Mouse (Mus musculus): ENCODE measurements around the gene Wdfy3. TPM values are rescaled to one million over a fixed set of nuclear protein-coding genes. Genes with fewer than 3 reads are reported as not detected.

Gene Wdfy3
- polyA plus RNA-seq, 1 experiment from 2014 or later, result 15.1 TPM

GRCm38 (mm10) chr5:101967832-101968152 is 101.9 kb downstream of the Wdfy3 start:
- Histone ChIP-seq H3K4me2 (ENCODE audit: low read length) (peak overlapping the region; percentile 32; the same call in 1 of the 2 replicates), H3K27me3 (ENCODE audit: insufficient read depth, low read length) (no peaks in the 10 kb centered on the region), H3K4me1 (replicated peaks; ENCODE audit: insufficient read depth, low read length) (peaks cover 23% of the 10 kb centered on the region), H3K9ac (ENCODE audit: low read depth, low read length) (no peak overlapping the region), H3K36me3 (ENCODE audit: insufficient read depth, low read length) (peaks cover 4% of the 10 kb centered on the region), H3K4me3 (replicated peaks; ENCODE audit: low read depth, low read length) (no peak overlapping the region), H3K27ac (peak overlapping the region; percentile 87), H3K9me3 (replicated peaks; ENCODE audit: low read length) (no peaks in the 10 kb centered on the region)
- no peak for TF ChIP-seq CTCF (IDR thresholded peaks at IDR 0.05; ENCODE audit: low read depth)
- ATAC-seq (replicated peaks; ENCODE audit: low FRiP score, low read depth) (peak; percentile 16; the same call in 1 of the 2 replicates), DNase-seq (ENCODE audit: low spot score) (no peak)
- 45% methylated on average over 2 of the region's 2 CpGs for WGBS

GRCm38 (mm10) chr5:101962824-101963223 is 106.9 kb downstream of the Wdfy3 start:
- DNase-seq (ENCODE audit: low spot score), result no peak

GRCm38 (mm10) chr5:101959369-101959768 is 110.4 kb downstream of the Wdfy3 start:
- H3K9me3 ChIP-seq (replicated peaks; ENCODE audit: low read length), result no peaks in the 10 kb centered on the region
- H3K27ac ChIP-seq, result no peak overlapping the region
- peaks cover 35% of the 10 kb centered on the region for H3K36me3 ChIP-seq (ENCODE audit: insufficient read depth, low read length)
- H3K4me3 ChIP-seq (replicated peaks; ENCODE audit: low read depth, low read length), result no peak overlapping the region
- 0 out of 2 replicates have a peak, but pooled peaks cover 4% of the 10 kb centered on the region for H3K4me1 ChIP-seq (replicated peaks; ENCODE audit: insufficient read depth, low read length)
- DNase-seq (ENCODE audit: low spot score) (no peak), ATAC-seq (replicated peaks; ENCODE audit: low FRiP score, low read depth) (no peak)
- TF ChIP-seq CTCF (IDR thresholded peaks at IDR 0.05; ENCODE audit: low read depth), result no peak
- 95% methylated on average over 13 of the region's 13 CpGs for WGBS
- H3K27me3 ChIP-seq (ENCODE audit: insufficient read depth, low read length), result no peaks in the 10 kb centered on the region
- no peak overlapping the region for H3K4me2 ChIP-seq (ENCODE audit: low read length)
- H3K9ac ChIP-seq (ENCODE audit: low read depth, low read length), result no peak overlapping the region

More at GRCm38 (mm10) chr5:101962824-101963223, 106.9 kb downstream of the Wdfy3 start:
- Histone ChIP-seq H3K9me3 (replicated peaks; ENCODE audit: low read length) (no peaks in the 10 kb centered on the region), H3K4me2 (ENCODE audit: low read length) (no peak overlapping the region), H3K27ac (no peak overlapping the region), H3K27me3 (ENCODE audit: insufficient read depth, low read length) (no peaks in the 10 kb centered on the region), H3K36me3 (ENCODE audit: insufficient read depth, low read length) (peaks cover 23% of the 10 kb centered on the region), H3K4me3 (replicated peaks; ENCODE audit: low read depth, low read length) (no peak overlapping the region), H3K9ac (ENCODE audit: low read depth, low read length) (no peak overlapping the region), H3K4me1 (replicated peaks; ENCODE audit: insufficient read depth, low read length) (peaks cover 6% of the 10 kb centered on the region)
- TF ChIP-seq CTCF (IDR thresholded peaks at IDR 0.05; ENCODE audit: low read depth), result no peak
- WGBS, result 79% methylated on average over 4 of the region's 4 CpGs
- no peak for ATAC-seq (replicated peaks; ENCODE audit: low FRiP score, low read depth)

GRCm38 (mm10) chr5:101958941-101959340 is 110.8 kb downstream of the Wdfy3 start:
- no peak for TF ChIP-seq CTCF (IDR thresholded peaks at IDR 0.05; ENCODE audit: low read depth)
- H3K9ac ChIP-seq (ENCODE audit: low read depth, low read length), result no peak overlapping the region
- H3K27ac ChIP-seq, result no peak overlapping the region
- 90% methylated on average over 4 of the region's 4 CpGs for WGBS
- peaks cover 35% of the 10 kb centered on the region for H3K36me3 ChIP-seq (ENCODE audit: insufficient read depth, low read length)
- DNase-seq (ENCODE audit: low spot score) (no peak), ATAC-seq (replicated peaks; ENCODE audit: low FRiP score, low read depth) (no peak)
- H3K9me3 ChIP-seq (replicated peaks; ENCODE audit: low read length), result no peaks in the 10 kb centered on the region
- H3K4me1 ChIP-seq (replicated peaks; ENCODE audit: insufficient read depth, low read length), result 0 out of 2 replicates have a peak, but pooled peaks cover 4% of the 10 kb centered on the region
- no peak overlapping the region for H3K4me2 ChIP-seq (ENCODE audit: low read length)
- no peak overlapping the region for H3K4me3 ChIP-seq (replicated peaks; ENCODE audit: low read depth, low read length)
- no peaks in the 10 kb centered on the region for H3K27me3 ChIP-seq (ENCODE audit: insufficient read depth, low read length)

- 0 out of 2 replicates have a peak, but pooled peaks cover 4% of the 10 kb centered on the region for H3K4me1 ChIP-seq (replicated peaks; ENCODE audit: insufficient read depth, low read length)
- H3K4me2 ChIP-seq (ENCODE audit: low read length), result no peak overlapping the region
- H3K9ac ChIP-seq (ENCODE audit: low read depth, low read length), result no peak overlapping the region
- H3K36me3 ChIP-seq (ENCODE audit: insufficient read depth, low read length), result peaks cover 41% of the 10 kb centered on the region
- H3K9me3 ChIP-seq (replicated peaks; ENCODE audit: low read length), result no peaks in the 10 kb centered on the region
- ATAC-seq (replicated peaks; ENCODE audit: low FRiP score, low read depth) (no peak), DNase-seq (ENCODE audit: low spot score) (no peak)
- no peak overlapping the region for H3K27ac ChIP-seq
- H3K4me3 ChIP-seq (replicated peaks; ENCODE audit: low read depth, low read length), result no peak overlapping the region
- no peak for TF ChIP-seq CTCF (IDR thresholded peaks at IDR 0.05; ENCODE audit: low read depth)
- 86% methylated on average over 8 of the region's 8 CpGs for WGBS
- no peaks in the 10 kb centered on the region for H3K27me3 ChIP-seq (ENCODE audit: insufficient read depth, low read length)
Measured at GRCm38 (mm10) chr5:101957419-101957818, 112.3 kb downstream of the Wdfy3 start.

- Histone ChIP-seq H3K36me3 (ENCODE audit: insufficient read depth, low read length) (peaks cover 28% of the 10 kb centered on the region; the same call in 1 of the 2 replicates), H3K9me3 (replicated peaks; ENCODE audit: low read length) (no peaks in the 10 kb centered on the region), H3K27me3 (ENCODE audit: insufficient read depth, low read length) (no peaks in the 10 kb centered on the region), H3K4me3 (replicated peaks; ENCODE audit: low read depth, low read length) (no peak overlapping the region), H3K4me2 (ENCODE audit: low read length) (0 out of 2 replicates have a peak overlapping the region, but pooled peaks have one; percentile 13), H3K27ac (peak overlapping the region; percentile 75), H3K4me1 (replicated peaks; ENCODE audit: insufficient read depth, low read length) (0 out of 2 replicates have a peak, but pooled peaks cover 4% of the 10 kb centered on the region), H3K9ac (ENCODE audit: low read depth, low read length) (no peak overlapping the region)
- 0 out of 2 replicates have a peak, but pooled peaks have one; percentile 25 for ATAC-seq (replicated peaks; ENCODE audit: low FRiP score, low read depth)
- no peak for TF ChIP-seq CTCF (IDR thresholded peaks at IDR 0.05; ENCODE audit: low read depth)
- WGBS, result 46% methylated on average over 16 of the region's 16 CpGs
- DNase-seq (ENCODE audit: low spot score), result peak; percentile 86
Measured at GRCm38 (mm10) chr5:101954393-101955340, 115.1 kb downstream of the Wdfy3 start.

All from kidney, postnatal 0 days (tissue).